Mouse (Mus musculus) heart, adult 11 months (tissue): Measurements from ENCODE around the gene Tescl.
A peak's percentile ranks its signal among the peaks of the same experiment; 100 is the strongest.

ENCODE experiments used
- DNase-seq: peaks from one replicate; pipeline ENCODE4 v3.0.0; 2022

Gene Tescl

DNA sequence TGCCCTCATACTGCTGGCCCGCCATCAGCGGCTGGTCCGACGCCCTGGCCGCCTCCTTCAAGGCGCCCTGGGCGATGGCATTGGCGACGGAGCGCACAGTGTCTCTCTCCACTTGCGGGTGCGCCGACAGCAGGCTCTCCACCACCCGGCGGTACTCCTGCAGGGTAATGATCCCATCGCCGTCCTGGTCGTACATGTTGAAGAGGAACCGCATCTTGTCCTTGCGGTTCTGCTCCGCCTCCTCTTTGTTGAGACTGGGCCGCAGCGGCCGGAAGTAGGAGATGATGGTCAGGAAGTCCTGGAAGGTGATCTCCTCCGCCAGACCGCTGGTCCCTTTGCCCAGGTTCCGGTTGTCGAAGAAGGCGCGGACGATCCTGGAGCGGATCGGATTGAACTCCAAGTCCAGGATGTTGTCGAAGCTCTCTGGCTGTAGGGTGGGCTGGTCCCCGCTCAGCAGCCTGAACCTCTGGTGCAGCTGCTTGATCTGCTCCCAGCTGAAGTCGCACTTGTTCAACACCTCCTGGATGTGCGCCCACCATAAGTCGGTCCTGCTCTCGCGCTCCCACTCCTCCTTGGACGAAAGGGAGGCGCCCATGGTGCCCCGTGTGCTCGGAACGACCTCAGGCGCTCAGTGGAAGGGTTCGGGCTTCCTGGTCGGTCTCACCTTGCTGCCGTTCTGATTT is at the start of gene Tescl:
Gene Tescl (minus strand): TSS at position 633 of the 683 bp plus-strand sequence.
- DNase-seq, result no peak

DNA sequence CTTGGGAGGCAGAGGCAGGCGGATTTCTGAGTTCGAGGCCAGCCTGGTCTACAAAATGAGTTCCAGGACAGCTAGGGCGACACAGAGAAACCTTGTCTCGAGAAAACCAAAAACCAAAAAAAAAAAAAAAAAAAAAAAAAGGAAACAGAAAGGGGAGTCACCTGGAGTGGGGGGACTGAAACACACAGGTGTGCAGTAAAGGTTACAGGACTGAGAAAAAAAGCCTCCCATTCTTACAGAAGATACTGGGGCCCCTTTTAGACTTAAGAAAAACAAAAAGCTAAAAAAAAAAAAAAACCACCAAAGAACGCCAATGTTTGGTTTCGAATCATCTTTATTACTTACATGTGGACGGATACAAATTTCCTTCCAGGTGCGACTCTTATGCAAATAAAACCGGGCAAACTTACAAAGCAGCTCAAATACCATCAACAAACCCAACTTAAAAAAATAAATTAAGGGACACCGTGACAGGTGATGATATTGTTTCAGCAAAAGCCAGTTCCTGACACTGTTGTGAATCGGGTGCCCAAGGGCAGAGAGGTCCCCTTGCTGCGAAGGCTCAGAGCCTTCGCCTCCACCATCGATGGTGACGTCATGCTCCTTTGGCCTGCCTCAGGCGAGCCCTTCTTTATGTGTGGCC is 49.1 kb upstream of the Tescl start:
- no peak for DNase-seq

DNA sequence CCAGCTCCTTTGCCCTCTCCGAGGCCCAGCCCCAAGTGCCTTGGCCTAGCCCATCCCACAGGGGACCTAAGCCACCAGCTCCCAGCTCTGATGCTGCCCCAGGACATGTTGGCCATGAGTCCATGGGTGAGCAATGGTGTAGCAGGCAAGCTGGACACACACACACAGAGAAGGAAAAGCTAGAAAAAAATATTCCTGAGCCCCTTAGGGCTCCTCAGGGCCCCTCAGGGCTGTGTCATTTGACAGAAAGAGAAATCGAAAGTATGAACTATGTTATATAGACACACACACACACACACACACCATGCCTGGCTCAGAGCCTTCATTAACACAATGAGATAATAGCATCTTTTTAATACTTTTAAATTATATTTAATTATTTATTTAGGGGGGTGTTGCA is 46.6 kb upstream of the Tescl start:
- no peak for DNase-seq

DNA sequence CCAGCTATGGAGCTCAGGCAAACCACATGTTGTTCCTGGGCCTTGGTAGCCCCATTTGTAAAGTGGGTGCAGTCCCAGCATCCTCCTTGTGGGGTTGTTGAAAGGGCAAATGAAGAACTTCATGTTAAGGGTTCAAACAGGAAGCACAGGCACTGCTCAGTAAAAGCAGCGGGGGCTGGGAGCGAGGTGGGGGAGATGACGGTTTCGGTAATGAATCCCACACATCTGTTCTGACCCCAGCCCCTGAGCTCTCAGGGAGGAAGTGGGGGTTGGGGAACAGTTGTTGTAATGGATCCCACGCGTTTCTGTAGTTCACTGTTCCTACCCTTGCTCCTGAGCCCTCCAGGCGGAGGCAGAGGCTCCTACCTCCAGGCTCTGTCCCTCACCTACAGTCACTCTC is 46.2 kb upstream of the Tescl start:
- no peak for DNase-seq

DNA sequence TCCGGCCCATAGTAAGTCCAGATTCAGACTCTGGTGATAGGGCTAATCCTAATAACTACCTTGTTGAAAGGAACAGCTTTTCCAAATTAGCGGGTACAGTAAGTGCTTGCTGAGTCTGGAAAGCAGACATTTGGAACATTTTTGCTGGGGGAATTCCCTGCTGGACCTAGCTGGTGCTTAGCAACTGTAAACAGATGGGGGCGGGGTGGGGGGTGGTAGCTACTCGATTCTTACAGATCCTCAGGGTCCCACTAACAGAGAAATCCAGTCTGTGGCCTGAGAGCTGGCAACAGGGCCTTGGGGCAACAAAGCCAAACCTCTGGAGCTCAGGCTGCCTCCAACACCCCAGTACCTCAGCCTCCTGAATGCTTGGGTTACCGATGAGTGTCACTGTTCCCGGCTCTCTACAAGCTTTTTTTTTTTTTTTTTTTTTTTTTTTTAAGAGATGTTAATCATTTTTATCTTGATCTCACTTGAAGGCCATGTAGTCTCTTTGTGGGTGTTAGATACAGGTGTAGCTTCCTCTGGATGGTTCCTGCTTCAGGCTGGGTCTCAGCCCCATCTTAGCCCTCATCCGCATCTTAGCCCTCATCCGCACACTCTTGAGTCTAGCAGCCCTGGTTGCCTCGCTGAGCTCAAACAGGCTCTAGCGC is 44.4 kb upstream of the Tescl start:
- DNase-seq, result no peak

DNA sequence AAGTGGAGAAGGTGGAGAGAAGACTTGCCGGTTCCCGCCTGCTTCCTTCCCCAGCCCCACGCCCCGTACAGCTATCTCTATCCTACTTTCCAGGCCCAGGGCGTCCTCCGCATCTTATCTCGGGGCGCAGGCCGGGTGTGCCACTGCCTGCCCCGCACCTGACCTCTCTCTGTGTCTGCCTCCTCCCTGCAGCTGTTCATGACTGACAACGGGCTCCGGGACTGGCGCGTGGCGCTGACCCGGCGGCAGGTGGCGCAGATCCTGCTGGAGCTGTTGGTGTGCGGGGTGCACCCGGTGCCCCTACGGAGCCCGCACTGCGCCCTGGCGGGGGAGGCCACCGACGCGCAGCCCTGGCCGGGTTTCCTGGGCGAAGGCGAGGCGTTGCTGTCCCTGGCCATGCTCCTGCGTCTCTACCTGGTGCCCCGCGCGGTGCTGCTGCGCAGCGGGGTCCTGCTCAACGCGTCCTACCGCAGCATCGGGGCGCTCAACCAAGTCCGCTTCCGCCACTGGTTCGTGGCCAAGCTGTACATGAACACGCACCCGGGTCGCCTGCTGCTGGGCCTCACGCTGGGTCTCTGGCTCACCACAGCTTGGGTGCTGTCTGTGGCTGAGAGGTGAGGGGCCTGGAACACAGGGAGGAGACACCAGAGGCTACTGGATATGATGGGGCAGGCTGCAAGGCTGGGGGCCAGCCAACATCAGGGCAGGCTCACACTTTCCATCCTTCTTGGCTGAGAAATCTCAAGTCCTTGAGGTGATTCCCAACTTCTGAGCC is 43.5 kb upstream of the Tescl start:
- DNase-seq, result peak; percentile 95

DNA sequence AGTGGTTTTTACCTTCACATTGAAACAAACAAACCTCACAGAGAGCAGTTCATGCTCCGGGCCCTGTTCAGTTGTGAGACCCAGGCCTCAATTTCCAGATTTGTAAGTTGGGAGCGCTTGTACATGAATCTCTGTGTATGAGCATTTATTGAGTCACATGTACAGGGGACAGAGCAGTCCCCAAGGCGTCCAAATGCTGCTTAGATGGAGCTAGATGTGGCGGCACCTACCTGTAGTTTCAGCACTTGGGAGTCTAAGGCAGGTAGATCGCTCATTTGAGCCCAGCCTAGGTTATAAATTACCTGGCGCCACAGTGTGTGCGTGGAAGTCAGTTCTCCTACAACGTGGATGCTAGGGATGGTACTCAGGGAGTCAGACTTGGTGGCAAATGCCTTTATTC is 42.7 kb upstream of the Tescl start:
- no peak for DNase-seq

DNA sequence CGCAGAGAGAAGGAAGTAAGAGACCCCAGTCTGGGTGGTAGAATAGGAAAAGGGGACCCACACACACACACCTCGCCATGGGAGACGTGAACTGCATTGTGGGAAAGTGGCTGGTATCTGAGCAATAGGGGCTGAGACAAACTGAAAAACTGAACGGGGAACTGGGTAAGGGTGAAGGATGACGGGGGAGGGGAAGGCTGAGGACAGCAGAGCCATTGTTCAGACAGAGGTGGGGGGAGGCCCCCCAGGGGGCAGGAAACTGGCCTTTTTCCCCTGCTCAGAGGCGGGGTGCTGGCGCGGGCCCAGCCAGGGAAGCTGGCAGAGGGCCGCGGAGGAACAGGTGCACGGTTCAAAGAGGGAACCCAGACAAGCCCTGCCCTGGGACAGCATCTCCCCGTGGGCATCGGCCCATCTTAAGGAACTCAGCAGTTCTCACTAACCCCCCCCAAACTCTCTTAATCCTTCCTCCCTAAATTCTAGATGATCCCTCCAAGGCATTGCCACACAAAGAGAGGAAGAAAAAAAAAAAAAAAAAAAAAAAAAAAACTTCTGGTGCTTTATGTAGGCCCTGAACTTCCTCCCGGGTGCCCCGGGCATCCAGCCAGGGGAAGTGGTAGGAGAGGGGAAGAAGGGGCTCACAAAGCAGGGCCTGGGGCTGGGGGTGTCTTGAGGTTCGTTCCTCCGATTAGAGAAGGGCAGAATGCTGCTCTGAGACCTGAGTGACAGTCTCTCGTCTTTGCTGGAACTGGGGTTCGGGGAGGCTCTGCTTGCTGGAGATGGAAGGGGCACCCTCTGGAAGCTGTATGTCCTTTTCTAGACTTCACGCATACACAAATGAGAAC is 40.0 kb upstream of the Tescl start:
- peak; percentile 96 for DNase-seq

DNA sequence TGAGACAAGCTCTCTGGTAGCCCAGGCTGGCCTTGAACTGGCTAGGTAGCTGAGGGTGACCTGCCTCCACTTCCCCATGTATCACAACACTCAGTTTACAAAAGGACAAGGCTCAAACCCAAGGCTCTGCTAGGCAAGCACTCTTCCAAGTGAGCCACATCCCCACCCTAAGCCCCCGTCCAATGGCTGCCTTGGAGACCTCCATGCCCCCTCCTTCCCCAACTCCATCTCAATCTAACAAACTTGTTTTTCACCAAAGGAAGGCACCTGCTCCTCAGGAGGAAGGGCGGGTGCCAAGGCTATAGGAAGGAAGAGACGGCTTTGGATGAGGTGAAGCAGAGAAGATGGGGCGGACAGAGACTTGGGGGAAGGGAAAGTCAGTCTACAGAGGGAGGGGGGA is 39.0 kb upstream of the Tescl start:
- no peak for DNase-seq

DNA sequence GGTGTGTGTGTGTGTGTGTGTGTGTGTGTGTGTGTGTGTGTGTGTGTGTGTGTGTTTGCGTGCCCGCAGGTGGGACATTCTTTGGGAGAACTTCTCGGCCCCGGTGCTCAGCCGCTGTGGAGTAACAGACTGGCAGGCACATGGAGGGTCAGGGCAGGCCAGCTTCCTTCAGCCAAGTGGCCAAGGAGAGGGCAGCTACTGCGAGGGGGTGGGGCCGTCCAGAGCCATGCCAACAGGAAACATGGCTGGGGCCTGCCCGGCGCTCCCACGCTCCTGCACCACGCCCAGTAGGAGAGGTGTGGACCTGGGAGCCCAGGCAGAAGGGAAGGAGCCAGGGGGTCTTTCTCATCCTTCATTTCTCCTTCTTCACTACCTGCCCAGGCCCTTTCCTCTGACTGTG is 38.6 kb upstream of the Tescl start:
- DNase-seq, result peak; percentile 93

DNA sequence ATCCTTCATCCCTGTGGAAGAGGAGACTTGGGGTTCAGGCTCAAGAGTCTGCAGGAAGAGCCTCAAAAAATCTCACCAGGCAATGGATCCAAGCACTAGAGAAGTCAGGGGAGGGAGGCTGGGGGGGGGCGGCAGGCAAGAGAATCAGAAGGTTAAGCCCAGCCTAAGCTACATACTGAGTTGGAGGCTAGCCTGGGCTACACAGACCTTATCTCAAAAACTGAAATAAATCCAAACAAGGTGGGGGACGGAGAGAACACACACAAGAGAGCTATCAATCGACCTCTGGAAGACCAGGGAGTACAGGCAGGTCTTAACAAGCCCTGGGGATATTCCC is 38.0 kb upstream of the Tescl start:
- no peak for DNase-seq

DNA sequence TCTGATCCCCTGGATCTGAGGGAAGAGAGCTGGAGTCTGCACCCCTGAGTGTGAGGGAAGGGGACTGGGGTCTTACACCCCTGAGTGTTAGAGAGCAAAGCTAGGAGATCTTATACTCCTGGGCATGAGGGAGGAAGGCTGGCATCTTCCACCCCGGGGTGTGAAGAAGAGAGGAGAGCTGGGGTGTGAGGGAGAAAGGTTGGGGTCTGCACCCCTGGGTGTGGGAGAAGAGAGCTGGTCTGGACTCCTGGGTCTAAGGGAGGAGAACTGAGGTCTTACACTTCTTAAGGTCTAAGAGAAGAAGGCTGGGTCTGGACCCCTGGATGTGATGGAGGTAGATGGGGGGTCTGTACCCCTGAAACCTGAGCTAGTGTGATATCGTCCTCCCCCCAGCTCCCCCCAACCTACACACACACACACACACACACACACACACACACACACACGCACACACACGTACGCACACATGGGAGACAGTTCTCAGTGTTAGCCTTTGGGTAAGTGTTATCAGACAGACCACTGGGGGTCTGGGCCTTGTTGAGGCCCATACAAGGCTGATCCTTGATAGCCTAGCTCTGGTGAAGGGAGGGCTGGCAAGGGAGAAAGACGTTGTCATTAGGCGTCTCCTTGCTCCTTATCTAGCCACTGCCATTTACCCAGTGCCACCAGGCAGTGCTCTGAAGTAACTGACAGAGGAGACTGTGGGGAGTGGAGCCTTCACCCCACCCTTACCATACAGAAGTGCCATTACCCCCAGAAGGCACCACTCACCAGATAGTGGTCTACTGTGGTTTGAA is 37.5 kb upstream of the Tescl start:
- no peak for DNase-seq

DNA sequence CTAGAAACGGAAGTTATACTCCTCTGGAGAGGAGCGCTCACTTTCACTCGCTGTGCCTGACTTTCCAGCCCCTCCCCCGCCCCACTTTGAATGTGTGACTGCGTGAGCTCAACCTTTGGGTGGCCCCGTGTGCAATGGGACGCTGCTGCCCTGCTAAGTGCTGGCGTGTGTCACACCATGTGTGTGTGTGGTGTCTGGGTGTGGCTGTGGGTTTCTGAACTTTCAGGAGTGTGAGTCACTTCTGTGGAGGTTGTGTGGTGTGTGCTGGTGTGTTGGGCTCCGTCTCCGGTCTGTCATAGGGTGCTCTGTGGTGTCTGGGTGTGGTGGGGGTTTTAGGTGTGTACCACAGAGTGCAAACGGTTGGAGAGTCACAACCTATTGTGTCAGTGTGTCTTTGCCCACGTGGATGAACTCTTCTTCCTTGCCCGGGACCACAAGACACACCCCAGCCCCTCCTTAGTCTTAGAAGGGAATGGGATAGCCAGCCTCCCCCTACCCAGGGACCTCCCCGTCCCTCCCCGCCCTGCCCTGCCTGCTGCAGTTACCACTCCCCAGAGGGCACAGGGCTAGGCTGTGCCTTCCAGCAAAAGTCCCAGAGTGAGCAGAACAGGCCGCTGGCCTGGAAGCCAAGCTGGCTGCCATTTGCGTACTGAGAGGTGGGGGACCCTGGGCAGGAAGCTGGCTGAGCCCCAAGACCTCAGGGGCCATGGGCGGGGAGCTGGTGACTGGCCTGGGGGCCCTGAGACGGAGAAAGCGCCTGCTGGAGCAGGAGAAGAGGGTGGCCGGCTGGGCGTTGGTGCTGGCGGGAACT is 36.2 kb upstream of the Tescl start, which contains the start of gene Kcnn4:
Gene Kcnn4 (plus strand): TSS at position 533 of the 811 bp plus-strand sequence.
- DNase-seq, result no peak

DNA sequence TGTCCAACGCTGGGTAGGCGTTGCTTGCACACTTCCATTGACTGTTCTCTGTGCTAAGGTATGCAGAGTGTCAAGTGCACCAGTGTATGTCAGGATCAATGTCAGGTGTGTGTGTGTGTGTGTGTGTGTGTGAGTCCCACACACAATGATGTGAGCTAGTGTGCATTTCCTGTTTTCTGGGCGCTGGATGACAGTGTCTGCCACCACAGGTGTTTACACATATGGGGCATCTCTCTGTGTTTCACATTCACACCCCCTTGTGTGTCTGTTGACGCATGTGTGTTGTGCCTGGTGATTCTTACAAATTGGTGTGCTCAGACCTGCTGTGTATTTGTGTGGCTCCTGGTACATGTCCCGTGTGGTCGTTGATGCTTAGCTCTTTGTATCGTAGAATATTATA is 35.2 kb upstream of the Tescl start:
- no peak for DNase-seq

DNA sequence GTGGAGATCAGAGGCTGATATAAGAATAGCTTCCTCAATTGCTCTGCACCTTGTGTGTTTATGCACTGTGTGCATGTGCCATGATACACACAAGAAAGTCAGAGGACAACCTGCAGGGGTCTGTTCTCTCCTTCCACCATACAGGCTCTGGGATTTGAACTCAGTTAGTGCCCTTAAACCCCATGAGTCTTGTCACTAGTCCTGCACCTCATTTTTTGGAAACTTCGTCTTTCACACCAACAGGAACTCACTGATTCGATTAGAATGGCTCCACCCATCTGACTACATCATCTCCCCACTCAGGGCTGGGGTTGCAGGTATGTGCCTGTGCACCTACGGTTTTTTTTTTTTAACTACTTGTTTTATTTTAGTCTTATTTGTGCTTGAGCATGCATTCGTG is 34.5 kb upstream of the Tescl start:
- no peak for DNase-seq

DNA sequence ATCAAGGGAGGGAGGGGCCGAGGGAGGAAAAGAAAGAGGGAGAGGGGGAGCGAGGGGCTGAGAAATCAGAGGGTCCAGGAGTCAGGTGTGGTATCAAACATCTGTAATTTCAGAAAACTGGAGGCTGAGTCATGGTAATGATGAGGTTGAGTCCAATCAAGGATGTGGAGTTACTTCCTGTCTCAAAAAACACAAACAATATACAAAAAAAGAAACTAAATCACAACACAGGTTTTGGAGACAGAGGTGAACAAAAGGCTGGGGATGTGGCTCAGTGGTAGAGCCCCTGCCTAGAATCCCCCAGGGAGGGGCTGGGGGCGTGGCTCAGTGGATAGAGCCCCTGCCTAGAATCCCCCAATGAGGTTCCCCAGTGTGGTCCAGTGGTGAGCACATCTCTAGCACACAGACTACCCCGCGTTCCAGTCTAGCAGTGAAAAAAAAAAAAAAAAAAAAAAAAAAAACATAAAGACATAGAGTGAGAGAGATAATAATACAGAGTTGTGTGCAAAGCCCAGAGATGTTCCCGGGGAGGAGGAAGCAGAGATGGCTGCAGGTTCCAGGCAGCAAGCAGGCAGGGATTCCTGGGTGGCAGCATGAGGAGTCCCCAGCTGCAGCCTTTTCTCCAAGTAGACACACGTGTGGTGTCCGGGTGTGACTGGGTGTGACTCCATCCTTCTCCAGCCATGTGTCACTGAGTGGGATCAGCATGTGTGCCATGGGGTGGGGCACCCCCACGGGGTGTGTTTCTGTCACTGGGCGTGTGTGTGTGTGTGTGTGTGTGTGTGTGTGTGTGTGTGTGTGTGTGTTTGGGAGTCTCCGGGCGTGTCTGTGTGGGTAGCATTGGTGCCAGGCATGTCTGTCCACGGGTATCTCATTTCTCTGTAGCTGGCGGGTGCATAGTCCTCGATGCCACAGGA is 33.2 kb upstream of the Tescl start:
- no peak for DNase-seq

DNA sequence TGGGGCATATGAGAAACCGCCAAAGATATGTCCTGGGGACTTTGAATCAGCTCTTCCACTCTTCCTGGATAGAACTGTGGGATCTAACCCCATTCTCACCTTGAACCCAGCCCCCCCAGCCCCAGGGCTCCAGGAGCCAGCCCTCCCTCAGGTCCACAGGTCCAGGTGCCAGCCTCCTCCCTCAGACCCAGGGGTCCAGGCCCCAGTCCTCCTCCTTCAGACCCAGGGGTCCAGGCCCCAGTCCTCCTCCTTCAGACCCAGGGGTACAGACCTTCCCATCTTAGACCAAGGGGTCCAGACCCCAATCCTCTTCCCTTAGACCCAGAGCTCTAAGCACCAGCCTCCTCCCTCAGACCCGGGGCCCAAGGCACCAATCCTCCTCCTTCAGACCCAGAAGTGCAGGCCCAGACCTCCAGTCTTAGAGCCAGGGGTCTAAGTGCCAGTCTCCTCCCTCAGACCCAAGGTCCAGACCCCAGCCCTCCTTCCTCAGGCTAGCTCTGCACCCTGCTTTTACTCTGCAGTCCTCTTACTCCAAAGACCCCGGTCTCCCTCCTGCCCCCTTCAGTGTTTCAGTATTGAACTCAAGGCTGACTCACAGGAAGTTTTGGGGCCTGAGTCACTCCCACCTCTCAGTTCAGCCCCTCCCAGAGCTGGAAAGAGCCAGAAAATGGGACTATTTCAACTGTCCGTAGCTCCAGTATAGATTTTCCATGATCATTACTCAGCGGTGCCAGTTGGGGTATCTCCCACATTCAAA is 31.7 kb upstream of the Tescl start:
- DNase-seq, result no peak

DNA sequence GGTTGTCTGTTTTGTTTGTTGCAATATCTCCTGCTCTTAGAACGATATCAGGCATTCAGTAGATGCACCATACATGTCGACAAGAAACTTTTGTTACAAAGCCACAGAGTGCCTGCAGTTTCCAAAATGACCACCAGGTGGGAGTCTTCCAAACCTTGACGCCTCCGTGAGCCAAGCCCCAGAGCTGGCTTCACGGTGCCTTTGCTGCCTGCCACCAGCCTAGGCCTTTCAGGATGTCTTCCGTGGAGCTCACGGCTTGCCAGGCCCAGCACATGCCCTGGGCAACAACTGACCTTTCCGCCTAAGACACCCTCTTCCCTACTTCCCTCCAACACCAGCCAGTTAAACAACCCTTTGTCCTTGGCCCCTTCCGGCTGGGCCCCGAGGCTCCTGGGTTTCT is 31.1 kb upstream of the Tescl start:
- DNase-seq, result peak; percentile 93

DNA sequence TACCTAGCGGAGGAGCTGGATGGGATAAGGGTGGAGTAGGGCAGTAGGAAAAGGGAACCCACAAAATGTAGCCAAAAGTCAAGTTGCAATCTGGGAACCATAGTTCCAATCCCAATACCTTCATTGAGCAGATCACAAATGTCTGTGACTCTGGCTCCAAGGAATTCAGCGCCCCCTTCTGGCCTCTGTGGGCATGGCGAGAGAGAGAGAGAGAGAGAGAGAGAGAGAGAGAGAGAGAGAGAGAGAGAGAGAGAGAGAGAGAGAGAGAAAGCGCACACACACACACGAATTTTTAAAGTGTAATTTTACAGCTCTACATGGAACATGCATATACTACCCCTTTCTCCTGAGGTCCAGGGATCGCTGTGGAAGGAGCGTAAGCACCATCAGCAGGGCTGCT is 29.5 kb upstream of the Tescl start:
- no peak for DNase-seq
